Mouse (Mus musculus) lung, adult 18-20 months (tissue): ENCODE data around the gene Nol4l.
A peak's percentile ranks its signal among the peaks of the same experiment; 100 is the strongest.

ENCODE experiments used
- DNase-seq, 2 experiments: peaks; one replicate each; pipeline ENCODE4 v3.0.0; 2022; ENCODE audit warnings: mixed read lengths in 2 of 2

Nol4l gene

DNA sequence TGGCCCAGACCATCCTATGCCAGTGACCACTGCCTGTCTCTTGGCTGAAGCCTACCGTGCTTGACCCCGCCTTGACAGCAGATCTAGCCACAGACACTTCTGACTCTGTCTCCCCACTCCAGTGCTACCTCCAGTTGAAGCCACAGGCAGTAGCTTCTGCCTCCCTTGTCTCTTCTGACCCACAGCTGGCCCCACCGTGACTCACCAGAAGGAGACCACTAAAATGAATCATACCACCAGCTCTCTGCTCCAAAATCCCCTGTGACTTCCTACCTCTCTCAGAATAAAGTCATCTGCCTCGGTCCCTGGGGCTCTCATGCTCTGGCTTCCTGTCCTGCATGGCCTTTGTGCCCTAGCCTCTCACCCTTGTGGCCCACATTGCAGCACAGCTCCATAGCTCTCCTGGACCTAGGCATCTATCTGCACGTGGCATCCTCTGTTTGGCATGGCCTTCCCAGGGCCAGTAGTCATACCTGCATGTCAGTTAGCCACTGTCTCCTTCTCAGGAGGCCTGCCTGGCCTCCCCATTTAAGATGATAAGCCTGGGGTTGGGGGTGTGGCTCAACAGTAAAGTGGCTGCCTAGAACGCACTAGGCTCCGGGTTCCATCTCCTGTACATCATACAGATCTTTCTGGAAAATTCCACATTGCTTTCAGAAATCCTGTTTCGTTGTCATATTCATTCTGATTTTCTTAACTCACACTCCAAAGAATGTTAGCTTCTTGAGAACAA is 13.3 kb upstream of the Nol4l start:
- DNase-seq, result no peak

DNA sequence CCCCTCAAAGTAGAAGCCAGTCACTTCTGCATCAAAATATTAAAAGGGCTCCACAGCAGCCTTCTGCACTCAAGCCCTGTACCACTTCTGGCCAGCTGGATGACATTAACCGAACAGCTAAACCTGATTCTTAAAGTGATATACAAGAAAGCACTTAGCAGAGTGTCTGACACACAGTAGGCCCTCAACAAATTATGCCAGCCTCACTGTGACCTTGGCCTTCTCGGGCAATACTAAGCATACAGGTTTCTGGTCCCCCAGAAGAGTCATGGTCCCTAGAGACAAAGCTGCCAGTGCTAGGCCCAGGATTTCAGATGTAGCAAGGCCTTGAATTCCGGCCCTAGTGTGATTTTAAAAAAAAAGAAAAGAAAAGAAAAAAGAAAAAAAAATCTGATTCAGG is 9.1 kb upstream of the Nol4l start:
- no peak for DNase-seq

DNA sequence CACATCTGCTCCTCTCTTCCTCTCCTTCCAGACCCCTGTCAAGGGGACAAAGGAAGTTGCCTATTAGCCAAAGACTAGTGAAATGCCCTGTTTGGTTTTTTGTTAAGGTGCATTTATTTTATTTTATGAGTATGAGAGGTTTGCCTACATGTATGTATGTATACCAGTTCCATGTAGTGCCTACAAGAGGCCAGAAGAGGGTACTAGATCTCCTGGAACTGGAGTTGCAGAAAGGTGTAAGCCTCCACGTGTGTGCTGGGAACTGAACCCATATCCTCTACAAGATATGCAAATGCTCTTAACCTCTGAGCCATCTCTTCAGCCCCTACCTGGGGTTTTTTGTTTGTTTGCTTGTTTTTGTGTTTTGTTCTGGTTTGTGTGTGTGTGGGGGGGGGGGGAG is 4.2 kb upstream of the Nol4l start:
- DNase-seq, result no peak

DNA sequence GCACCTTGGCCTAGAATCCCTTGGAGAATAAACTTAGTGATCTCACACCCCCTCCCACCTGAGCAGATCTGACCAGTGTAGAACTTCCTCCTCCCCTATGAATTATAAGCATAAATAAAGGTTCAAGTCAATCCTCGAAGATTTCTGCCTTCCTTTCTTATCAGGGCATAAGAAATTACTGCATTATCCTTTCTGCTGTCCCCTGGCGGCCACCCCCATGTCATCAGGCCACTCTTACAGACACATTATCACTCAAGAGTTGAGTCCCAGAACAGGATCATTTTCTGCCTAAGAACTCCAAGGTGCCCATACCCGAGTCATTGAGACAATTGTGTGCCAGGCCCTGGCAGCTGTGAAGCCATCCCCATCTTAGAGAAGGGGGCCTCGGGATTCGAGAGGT is 1.2 kb upstream of the Nol4l start:
- no peak for DNase-seq

DNA sequence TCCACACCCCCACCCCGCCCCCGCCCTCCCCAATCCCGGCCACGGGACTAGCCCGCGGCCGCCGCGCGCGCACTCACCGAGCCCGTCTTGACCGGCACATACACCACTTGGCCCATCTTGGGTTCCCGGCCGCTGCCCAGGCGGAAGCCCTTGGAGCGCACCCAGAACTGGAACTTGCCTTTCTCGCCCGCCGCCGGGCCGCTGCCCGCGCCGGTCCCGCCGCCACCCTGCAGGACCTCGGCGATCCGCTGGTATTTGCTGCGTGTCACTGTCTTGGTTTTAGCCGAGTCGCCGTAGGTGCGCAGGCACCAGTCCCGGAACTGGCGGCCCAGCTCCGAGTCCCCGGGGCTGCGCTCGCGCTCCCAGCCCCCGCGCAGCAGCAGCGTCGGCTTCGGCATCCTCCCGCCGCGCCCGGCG is 398 bp downstream of the Nol4l start:
- peak; percentile 34 to 40 for DNase-seq

DNA sequence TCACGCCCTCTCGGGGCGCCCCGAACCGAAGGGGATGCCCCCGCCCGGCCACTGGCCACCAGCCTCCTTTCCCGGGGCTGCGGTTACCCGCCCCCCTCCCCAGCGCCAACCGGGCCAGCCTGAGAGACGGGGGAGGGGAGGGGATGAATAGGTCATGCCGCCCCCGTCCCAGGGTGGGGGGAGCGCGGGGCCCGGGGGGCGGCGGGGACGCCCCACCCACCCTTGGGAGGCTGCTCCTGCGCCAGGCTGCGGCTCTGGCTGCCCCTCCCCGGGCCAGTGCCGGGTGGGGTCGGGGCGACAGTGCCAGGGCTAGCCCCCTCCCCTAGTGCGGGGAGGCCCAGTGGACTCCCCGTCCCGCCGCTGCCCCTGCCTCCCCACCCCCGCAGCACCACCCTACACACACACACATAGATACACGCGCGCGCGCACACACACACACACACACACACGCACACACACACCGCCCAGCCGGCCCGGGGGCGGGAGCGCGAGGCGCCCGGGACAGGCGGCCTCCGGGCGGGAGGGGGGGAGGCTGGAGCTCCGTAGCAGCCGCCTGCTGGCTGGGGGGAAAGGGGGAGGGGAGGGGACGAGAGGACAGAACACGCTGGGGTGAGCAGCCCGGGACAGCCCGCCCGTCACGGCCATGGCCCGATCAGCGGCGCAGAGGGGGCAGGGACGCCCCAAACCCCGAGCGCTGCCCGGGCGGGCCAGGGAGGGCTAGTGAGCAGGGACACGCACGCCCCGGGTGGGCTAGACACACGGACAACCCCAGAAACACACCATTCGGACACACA is 1.0 kb downstream of the Nol4l start:
- no peak for DNase-seq

DNA sequence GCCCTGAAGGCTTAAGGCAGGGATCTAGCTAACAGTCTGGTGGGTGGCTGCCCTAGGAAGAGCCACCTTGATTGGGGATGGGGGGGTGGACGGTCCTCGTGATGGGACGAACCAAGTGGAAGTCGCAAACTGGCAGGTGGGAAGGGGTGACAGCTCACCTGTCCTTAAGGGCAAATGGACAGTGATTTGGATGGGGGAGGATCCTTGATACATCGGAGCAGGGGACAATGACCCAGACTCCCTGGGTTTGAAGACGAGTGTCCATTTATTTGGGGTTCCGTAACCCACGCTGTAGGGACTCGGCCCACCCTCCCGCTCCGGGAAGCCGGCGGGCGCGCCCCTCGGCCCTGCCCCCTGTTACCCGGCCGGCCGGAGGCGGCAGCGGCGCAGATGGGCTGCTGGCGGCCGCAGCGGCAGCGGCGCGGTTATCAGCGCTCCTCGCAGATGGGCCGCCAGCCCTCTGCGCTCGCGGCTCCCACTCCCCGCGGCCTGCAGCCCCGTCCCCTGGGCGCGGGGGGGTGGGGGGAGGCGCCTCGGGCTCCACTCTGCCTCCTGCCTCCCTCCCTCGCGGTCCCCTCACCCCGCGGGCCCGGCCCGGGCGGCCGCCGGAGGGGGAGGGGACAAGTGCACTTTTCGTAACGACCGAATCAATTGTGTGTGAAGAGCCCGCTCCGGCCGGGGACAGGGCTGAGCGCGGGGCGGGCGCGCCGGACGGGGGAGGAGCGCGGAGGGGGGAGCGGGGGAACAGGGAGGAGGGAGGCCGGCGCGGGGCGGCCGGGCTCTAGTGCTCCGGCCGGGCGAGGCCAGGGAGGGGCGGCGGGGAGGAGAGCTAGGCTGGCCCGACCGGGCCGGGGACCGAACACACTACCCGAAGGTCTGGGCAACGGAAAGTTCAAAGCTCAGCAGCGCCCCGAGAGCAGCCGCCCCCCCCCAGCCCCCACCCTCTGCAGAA is 1.9 kb downstream of the Nol4l start:
- peak; percentile 34 to 57 for DNase-seq

DNA sequence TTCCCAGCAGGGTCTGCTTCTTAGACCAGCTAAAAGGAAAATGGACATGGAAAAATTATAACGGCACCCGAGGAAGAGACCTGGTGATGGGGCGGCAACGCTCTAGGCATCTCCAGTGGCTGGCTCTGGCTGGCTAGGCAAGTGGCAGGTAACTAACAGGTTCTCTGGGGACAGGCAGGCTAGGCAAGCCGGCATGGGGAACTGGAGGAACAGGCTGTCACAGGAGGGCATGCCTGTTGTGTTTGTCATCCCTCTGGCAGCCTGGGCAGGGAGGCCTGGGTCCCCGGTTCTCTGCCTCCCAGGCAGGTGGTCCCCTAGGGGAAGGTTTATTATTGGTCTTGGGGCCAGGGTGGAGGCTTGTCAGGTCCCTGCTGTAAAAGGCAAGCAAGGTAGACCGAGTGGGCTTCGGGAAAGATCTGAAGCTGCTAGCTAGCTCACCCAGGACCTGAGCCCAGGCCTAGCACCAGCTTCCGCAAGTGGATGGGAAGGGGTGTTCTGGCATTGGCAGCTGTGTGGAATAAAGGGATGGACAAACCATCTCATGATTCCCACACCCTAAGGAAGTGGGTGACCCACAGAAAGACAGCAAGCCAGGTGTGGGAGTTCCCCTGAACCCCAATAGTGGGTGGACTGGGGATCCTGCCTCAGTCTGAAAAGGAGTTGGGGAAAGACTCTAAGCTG is 2.8 kb downstream of the Nol4l start:
- no peak for DNase-seq

DNA sequence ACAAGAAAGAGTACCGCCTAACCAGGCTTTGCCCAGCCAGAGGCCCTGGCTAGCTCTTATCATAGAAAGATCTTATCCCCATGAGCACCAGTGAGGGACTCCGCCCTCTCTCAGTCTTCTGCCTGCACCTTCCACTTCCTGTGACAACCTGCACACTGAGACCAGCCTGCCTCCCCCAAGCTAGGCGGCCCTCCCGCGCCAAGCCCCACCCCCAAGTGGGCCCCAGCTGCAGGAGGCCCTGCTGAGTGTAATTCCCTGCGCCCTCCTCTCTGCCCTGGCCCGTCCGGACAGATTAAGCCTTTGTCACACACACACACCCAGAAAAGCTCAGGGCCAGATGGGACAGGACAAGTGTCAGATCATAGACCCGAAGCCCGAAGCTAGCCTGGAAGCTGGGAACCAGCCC is 3.9 kb downstream of the Nol4l start:
- no peak for DNase-seq

DNA sequence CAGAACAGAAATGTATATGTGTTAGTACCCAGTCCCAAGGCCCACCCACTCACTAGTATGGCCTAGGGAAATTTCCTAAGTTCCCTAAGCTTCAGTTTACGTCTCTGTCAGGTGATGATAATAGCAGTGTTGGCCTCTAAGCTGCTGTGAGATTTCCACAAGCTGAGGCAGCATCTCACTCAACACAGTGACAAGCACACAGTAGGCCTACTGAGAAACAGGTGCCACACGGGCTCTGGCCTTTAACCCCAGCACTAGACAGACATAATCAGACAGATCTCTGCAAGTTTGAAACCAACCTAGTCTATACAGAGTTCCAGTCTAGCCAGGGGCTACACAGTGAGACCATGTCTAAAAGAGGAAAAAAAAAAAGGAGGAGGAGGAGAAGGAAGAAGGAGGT is 5.0 kb downstream of the Nol4l start:
- no peak for DNase-seq

DNA sequence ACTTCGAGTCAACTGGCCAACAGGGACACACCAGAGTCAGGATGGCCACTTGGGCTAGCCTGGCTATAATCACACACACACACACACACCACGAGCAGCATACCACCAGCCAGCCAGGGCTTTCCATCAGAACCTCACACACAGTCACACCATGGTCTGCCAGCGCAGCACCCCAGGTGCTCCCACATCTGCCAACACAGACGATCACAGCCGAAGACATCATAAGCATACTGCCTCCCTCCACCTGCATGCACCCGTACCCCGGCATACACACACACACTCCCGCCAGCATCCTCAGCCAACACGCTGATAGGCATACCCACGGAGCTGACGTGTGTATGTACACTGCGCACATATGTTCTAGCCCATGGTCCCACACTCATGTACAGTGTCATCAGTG is 6.1 kb downstream of the Nol4l start:
- DNase-seq, result no peak

DNA sequence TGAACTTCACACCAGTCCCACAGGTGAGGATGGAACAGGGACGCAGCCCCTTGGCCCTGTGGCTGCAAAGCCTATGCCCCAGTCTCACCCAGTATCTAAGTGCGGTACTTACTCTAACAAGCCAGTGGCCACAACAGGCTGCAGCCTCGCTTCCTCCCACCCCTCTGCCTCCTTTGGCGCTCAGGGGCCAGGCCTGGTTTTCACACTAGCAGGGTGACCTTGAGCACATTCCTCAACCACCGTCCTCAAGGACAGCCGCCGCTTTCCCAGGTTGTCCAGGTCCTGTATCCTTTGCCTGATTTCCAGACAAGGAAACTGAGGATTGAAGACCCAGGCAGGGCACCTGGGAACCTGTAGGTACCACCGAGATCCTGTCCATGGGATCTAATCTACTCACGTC is 6.6 kb downstream of the Nol4l start:
- no peak for DNase-seq

DNA sequence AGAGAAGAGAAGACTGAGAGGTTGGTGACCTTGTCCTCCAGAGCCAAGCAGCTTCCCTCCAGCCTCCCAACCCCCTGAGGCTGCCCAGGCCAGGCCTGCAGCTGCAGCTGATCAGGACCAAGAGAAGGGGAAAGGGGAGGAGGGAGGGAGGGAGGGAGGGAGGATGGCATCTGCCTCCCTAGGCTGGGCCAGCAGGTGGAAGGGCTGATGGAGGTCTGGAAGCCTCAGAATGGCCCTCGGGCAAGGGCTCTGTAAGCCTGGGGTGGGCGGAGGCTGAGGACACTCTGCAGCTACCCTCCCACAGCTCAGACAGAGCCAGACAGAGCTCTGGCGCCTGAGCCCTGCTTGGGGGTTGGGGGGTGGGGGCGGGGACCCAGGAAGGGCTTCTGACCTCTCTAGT is 7.5 kb downstream of the Nol4l start:
- DNase-seq, result no peak

DNA sequence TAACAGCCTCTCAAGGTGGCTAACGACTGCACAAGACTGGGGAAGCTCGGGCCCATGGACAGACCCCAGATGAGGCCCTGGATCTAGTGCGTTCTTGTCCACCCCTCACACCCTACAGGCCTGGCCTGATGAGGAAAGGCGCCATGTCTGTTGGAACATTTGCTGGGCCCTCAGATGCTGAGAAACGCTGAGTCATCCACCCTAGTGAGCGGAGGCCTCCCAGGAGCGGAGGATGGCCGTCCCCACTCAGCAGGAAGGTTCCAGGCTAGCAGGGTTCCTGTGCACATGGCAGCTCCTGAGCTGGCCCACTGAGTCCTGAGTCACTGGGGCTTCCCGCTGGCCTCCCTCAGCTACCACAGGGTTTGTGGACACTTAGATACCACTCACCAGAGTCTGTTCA is 9.7 kb downstream of the Nol4l start:
- DNase-seq, result no peak

DNA sequence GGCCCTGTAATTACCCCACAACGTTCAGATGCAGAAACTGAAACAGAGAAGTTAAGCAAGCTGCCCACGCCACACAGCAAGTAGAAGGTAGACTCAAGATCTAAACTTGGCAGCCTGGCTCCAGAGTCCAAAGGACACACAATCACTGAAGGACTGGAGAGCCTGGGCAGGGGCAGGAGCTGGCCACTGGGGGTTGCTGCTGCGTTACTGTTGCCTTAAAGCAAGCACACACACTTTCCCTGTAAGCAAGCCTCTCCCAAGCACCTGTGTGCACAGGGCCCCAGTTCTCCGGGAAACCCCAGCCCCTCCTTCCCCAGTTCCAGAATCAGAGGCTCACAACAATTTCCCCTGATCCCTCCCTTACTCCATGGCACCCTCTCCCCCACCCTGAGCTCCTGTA is 12.8 kb downstream of the Nol4l start:
- DNase-seq, result no peak

DNA sequence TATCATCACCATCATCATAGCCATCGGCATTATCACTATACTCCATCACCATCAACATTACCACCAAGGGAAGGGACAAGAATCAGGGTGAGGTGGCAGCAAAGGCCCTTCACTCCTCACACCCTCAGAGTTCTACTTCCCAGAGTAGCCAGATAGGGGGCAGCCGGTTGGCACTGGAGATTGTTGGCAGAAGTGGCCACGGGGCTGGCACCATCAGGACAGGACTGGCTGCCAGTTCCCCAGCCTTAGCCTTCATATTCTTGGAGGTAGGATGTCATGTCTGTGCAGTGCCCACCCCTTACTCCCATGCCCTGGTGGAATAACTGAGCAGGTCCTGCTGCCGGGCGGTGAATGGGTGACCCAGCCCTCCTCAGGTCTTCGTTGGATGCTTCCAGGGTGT is 14.2 kb downstream of the Nol4l start:
- no peak for DNase-seq

DNA sequence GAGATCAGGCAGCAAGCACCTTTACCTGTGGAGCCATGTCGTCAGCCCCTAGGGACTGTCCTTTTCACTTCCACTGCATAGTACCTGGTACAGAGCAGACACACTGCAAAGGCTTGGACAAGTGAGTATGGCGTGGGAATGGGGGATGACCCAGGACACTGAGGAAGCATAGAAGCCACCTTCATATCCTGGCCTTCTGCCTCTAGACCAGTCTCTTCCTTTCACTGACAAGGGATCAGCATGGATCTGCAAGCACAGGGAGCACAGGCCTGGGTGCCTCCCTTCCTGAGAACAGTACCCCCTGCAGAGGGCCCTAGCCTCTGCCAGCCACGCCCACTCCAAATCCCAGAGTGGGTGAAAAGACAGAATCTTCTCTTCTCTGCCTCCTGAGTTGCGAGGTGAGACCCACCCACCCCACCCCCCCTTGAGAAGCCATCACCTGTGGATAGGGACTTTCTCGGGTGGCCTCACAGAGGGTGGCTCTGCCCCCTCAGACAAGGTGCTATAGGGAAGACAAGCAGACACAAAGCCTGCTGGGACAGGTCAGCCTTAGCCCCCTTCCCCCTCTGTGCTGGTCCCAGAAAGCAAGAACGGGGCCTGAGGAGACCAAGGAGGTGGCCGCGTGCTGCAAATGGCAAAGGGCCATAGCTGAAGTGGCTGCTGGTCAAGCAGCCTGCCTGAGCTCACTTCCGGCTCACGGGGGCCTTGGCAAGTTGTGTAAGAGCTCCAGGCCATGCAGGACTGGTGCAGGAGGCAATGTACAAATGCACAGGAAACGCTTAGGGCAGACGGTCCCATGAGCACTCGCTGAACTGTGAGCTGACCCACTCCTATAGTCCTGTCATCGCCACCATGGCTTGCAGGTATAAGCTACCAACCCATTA is 15.0 kb downstream of the Nol4l start:
- DNase-seq, result peak; percentile 74 to 81

DNA sequence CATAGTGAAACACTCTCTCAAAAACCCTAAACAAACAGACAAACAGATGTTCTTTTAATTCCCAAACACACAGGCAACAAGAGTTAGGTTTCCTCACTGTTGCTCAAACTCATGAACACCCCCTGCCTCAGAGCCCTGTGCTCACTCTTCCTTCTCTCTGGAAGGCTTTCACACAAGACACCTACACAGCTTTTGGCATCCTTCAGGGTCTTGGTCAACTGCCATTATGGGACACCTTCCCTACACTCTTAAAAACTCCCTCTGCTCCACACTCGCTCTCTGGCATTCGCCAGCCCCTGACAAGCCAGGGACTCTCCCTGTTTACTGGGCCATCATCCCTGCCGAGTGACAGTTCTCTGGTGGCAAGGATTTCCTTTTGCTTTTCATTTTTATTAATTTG is 15.8 kb downstream of the Nol4l start:
- DNase-seq, result no peak

DNA sequence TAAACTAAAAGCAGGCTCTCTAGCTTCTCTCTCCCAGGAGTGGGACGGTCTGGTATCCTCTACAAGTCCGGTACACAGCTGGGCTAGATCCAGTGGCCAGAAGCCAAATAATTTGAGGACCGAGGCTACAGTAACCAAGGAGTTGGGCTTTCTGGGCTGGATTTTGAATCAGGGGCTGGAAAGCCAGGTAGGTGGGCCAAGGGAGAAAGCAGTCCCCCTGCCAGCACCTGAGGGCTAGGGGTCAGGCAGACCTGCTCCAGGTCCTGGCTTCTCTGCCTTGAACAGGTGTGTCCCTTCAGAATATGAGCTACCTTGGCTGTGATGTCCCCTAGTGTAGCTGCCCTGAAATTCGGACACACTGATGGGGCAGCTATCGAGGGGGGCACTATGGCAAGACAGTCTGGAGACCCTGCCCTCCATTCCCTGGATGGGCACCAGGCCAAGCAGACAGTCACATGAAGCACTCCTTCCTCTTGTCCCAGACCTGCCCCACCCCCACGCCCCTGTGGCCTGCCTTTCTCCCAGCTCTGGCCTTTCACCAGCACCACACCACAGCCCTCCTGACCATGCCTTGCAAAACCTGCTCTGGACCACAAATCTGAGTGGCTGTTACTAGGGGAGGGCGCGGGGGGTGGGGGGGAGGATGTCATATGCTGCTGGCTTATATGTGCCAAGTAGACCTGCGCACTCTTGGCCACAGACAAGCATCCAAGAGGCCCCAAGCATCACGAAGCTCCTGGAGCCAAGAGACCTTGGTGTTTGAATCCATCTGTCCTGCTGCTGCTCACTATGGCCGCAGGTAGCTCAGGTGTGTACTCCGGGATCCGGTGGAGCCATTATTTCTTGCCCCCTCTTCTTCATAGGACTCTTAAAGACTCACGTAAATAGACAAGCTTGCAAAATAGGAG is 17.1 kb downstream of the Nol4l start:
- DNase-seq, result peak in 1 of 2 experiments; percentile 36

DNA sequence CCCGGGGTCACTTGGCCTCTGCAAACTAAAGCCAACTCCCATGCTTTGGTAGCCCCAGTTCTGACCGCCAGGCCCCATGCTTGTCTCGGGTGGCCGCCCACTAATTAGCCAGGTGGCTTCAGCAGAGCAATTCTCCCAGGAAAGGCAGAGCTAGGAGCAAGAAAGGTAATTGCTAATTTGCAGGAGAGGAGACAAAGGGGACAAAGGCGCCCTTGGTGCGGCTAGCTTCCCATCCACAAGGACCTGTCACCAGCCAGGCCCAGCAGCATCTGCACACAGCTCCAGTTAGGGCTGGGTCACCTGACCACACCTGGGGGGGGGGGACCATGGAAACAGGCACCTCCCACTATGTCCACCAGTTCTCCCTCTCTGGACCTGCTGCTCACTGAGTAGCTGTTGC is 18.2 kb downstream of the Nol4l start:
- no peak for DNase-seq

DNA sequence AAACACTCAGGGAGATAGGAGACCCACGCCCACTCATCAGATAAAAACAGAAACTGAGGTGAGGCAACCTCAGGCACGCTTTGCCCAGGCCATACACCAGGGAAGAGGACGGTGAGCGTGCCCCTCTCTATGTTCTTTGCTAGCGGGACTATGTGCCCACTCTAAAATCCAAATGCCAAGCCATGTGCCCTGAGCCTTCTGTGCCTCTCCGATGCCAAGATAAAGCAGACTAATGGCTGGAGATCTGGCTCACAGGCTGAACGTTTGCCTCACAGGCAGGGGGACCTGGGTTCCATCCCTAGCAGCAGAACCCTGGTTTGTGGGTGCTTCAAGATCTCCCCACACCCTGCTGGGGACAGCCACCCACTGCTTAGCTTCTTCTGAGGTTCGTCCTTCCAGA is 19.6 kb downstream of the Nol4l start:
- no peak for DNase-seq
